24 mouse cellular contexts compared by ENCODE assay signal in the genomic region with DNA sequence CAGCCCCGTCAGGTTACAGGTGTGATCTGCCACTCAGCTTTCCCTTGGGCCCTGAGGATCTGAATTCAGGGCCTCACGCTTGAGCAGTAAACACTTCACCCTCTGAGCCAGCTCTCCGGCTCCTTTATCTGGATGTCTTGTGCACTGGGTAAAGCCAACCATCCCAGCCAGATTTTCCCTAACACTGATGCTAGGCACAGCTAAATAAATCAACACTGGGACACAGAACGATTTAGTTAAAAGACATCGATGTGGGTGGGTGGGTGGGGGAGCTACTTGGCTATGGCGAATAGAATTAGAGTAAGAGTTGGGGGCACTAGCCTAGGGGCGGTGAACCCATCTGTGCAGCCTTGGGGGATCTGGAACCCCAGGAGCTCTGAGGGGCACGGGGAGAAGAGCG.
DNase-seq lines count a peak whose midpoint lies in the region; ATAC-seq lines count a peak whose summit lies in the region.
"Had no signal": no experiment of that assay in that cellular context is flagged by ENCODE, and none has a peak within 500 bp of the region (broad histone marks: within the 10 kb centered on the region; RNA-seq: fewer than 3 reads in every experiment).

No protein-coding gene starts in this region.

- peaks cover 9% of the 10 kb centered on the region; the same call in 1 of the 2 replicates for H3K36me3 ChIP-seq in midbrain, embryonic 14.5 days (ENCODE audit: control insufficient read depth, insufficient read depth, low read length)
- H3K36me3 ChIP-seq in midbrain, embryonic 13.5 days = peaks cover 28% of the 10 kb centered on the region
- H3K36me3 ChIP-seq in forebrain, embryonic 15.5 days = no peaks in the 10 kb centered on the region
- H3K36me3 ChIP-seq in hindbrain, embryonic 11.5 days (ENCODE audit: control insufficient read depth, insufficient read depth, low read length) = no peaks in the 10 kb centered on the region
- peaks cover 2% of the 10 kb centered on the region; the same call in 1 of the 2 replicates for H3K36me3 ChIP-seq in hindbrain, embryonic 16.5 days (ENCODE audit: control insufficient read depth, insufficient read depth, low read length)

- peaks cover 19% of the 10 kb centered on the region for H3K4me1 ChIP-seq in midbrain, embryonic 14.5 days (ENCODE audit: control insufficient read depth, insufficient read depth, low read length)
- H3K4me1 ChIP-seq in midbrain, embryonic 13.5 days (replicated peaks) = peaks cover 26% of the 10 kb centered on the region
- peaks cover 43% of the 10 kb centered on the region for H3K4me1 ChIP-seq in forebrain, embryonic 15.5 days
- peaks cover 2% of the 10 kb centered on the region; the same call in 1 of the 2 replicates for H3K4me1 ChIP-seq in hindbrain, embryonic 11.5 days (replicated peaks; ENCODE audit: control insufficient read depth, insufficient read depth, low read length)
- H3K4me1 ChIP-seq in hindbrain, embryonic 16.5 days (ENCODE audit: control insufficient read depth, insufficient read depth, low read depth, low read length) = no peaks in the 10 kb centered on the region

- 0 out of 2 replicates have a peak overlapping the region, but pooled peaks have one; percentile 26 for H3K27ac ChIP-seq in midbrain, embryonic 14.5 days (replicated peaks; ENCODE audit: low read depth, low read length)
- no peak overlapping the region for H3K27ac ChIP-seq in midbrain, embryonic 13.5 days
- H3K27ac ChIP-seq in forebrain, embryonic 15.5 days (replicated peaks) = peak overlapping the region; percentile 94
- H3K27ac ChIP-seq in hindbrain, embryonic 11.5 days (ENCODE audit: low read depth, low read length) = 0 out of 2 replicates have a peak overlapping the region, but pooled peaks have one; percentile 7
- H3K27ac ChIP-seq in hindbrain, embryonic 16.5 days (ENCODE audit: low read depth, low read length) = peak overlapping the region; percentile 62
- H3K27ac ChIP-seq: liver, embryonic 14.5 days; midbrain, embryonic 10.5 days; stomach, postnatal 0 days had no signal

- ATAC-seq in midbrain, embryonic 14.5 days (ENCODE audit: low FRiP score, low TSS enrichment) = no peak
- no peak for ATAC-seq in midbrain, embryonic 13.5 days
- peak; percentile 66 for ATAC-seq in forebrain, embryonic 15.5 days (replicated peaks)
- no peak for ATAC-seq in hindbrain, embryonic 11.5 days (ENCODE audit: low FRiP score)
- ATAC-seq in hindbrain, embryonic 16.5 days = no peak; the same call in 1 of the 2 replicates
- ATAC-seq: CD4-positive, CD25-positive, alpha-beta regulatory T cell, adult 4 months had no signal

- H3K9me3 ChIP-seq in midbrain, embryonic 14.5 days (ENCODE audit: control insufficient read depth, low read length) = no peaks in the 10 kb centered on the region
- H3K9me3 ChIP-seq in midbrain, embryonic 13.5 days = no peaks in the 10 kb centered on the region
- no peaks in the 10 kb centered on the region for H3K9me3 ChIP-seq in forebrain, embryonic 15.5 days
- no peaks in the 10 kb centered on the region for H3K9me3 ChIP-seq in hindbrain, embryonic 11.5 days (ENCODE audit: control insufficient read depth, low read length)
- H3K9me3 ChIP-seq in hindbrain, embryonic 16.5 days (ENCODE audit: control insufficient read depth, low read length) = no peaks in the 10 kb centered on the region
- H3K9me3 ChIP-seq: midbrain, embryonic 10.5 days had no signal

- H3K27me3 ChIP-seq in midbrain, embryonic 14.5 days (ENCODE audit: control insufficient read depth, insufficient read depth, low read length) = no peaks in the 10 kb centered on the region
- H3K27me3 ChIP-seq in midbrain, embryonic 13.5 days = no peaks in the 10 kb centered on the region
- no peaks in the 10 kb centered on the region for H3K27me3 ChIP-seq in forebrain, embryonic 15.5 days
- no peaks in the 10 kb centered on the region for H3K27me3 ChIP-seq in hindbrain, embryonic 11.5 days (ENCODE audit: control insufficient read depth, insufficient read depth, low read length)
- H3K27me3 ChIP-seq in hindbrain, embryonic 16.5 days (replicated peaks; ENCODE audit: control insufficient read depth, insufficient read depth, low read length) = no peaks in the 10 kb centered on the region

- no peak overlapping the region for H3K4me3 ChIP-seq in midbrain, embryonic 14.5 days (replicated peaks; ENCODE audit: low read depth, low read length)
- no peak overlapping the region for H3K4me3 ChIP-seq in midbrain, embryonic 13.5 days (replicated peaks)
- no peak overlapping the region for H3K4me3 ChIP-seq in forebrain, embryonic 15.5 days
- H3K4me3 ChIP-seq in hindbrain, embryonic 11.5 days (ENCODE audit: low read depth, low read length) = no peak overlapping the region
- H3K4me3 ChIP-seq in hindbrain, embryonic 16.5 days (ENCODE audit: low read length) = no peak overlapping the region
- H3K4me3 ChIP-seq: erythroblast, embryonic 14.5 days; midbrain, embryonic 10.5 days; myocyte had no signal

- no peak for DNase-seq in midbrain, embryonic 14.5 days
- DNase-seq in hindbrain, embryonic 11.5 days (ENCODE audit: low spot score) = no peak
- DNase-seq in adrenal gland, postnatal 14 days = no peak
- DNase-seq in retina, postnatal 1 day = no peak
- DNase-seq: adrenal gland, postnatal 36 days; gastrocnemius, postnatal 14 days; heart, postnatal 14 days; kidney, adult 18-20 months; kidney, postnatal 36 days; liver; lung, embryonic 14.5 days; right cerebral cortex, adult 18-20 months; spleen, adult 18-20 months; thymus, adult 2 months; thymus, postnatal 36 days had no signal

- 70% methylated on average over 9 of the region's 9 CpGs for WGBS in midbrain, embryonic 14.5 days
- 80% methylated on average over 9 of the region's 9 CpGs for WGBS in midbrain, embryonic 13.5 days
- WGBS in forebrain, embryonic 15.5 days = 51% methylated on average over 9 of the region's 9 CpGs
- WGBS in hindbrain, embryonic 11.5 days = 81% methylated on average over 9 of the region's 9 CpGs
- 53% methylated on average over 9 of the region's 9 CpGs for WGBS in hindbrain, embryonic 16.5 days

- H3K4me2 ChIP-seq in midbrain, embryonic 14.5 days (ENCODE audit: low read length) = no peak overlapping the region
- no peak overlapping the region for H3K4me2 ChIP-seq in midbrain, embryonic 13.5 days (replicated peaks)
- H3K4me2 ChIP-seq in forebrain, embryonic 15.5 days (replicated peaks) = no peak overlapping the region
- H3K4me2 ChIP-seq in hindbrain, embryonic 11.5 days (replicated peaks; ENCODE audit: low read depth, low read length) = no peak overlapping the region
- H3K4me2 ChIP-seq in hindbrain, embryonic 16.5 days (ENCODE audit: low read length) = no peak overlapping the region
- H3K4me2 ChIP-seq: lung, embryonic 14.5 days had no signal

- H3K9ac ChIP-seq in midbrain, embryonic 14.5 days (replicated peaks; ENCODE audit: low read length) = no peak overlapping the region
- no peak overlapping the region for H3K9ac ChIP-seq in midbrain, embryonic 13.5 days (replicated peaks)
- H3K9ac ChIP-seq in forebrain, embryonic 15.5 days (replicated peaks) = no peak overlapping the region
- H3K9ac ChIP-seq in hindbrain, embryonic 11.5 days (ENCODE audit: low read depth, low read length) = no peak overlapping the region
- H3K9ac ChIP-seq in hindbrain, embryonic 16.5 days (ENCODE audit: low read depth, low read length) = no peak overlapping the region
- H3K9ac ChIP-seq: liver, embryonic 14.5 days; lung, embryonic 14.5 days had no signal
